Mouse (Mus musculus) brain, embryonic 18.5 days (tissue): ENCODE results near the gene Mms19.

Source experiments
- DNase-seq: peaks from one replicate; pipeline ENCODE4 v3.0.0-alpha.2; 2012; ENCODE audit warnings: low read depth, low spot score

Mms19 gene

GRCm38 (mm10) chr19:41980819-41981594, at the start of gene Mms19:
Gene Mms19, minus strand, starts transcription at chr19:41981157.
- peak; percentile 96 for DNase-seq

GRCm38 (mm10) chr19:42026158-42026557, 45.2 kb upstream of the Mms19 start:
- no peak for DNase-seq

DNA sequence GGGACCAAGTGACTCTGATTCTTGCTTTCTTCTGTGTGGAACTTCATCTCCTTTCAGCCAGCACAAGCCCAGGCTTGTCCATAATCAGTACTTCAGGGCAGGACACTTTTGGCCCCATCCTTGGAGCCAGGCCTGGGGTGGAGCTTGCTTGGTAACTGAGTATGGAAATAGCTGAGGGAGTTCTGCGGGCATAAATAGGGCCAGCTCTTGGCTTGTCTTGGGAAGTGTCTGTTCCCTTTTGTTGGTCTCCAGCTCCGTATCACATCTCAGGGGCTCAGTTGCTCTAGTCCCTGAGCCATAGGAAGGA, 41.5 kb upstream of the Mms19 start:
- no peak for DNase-seq

DNA sequence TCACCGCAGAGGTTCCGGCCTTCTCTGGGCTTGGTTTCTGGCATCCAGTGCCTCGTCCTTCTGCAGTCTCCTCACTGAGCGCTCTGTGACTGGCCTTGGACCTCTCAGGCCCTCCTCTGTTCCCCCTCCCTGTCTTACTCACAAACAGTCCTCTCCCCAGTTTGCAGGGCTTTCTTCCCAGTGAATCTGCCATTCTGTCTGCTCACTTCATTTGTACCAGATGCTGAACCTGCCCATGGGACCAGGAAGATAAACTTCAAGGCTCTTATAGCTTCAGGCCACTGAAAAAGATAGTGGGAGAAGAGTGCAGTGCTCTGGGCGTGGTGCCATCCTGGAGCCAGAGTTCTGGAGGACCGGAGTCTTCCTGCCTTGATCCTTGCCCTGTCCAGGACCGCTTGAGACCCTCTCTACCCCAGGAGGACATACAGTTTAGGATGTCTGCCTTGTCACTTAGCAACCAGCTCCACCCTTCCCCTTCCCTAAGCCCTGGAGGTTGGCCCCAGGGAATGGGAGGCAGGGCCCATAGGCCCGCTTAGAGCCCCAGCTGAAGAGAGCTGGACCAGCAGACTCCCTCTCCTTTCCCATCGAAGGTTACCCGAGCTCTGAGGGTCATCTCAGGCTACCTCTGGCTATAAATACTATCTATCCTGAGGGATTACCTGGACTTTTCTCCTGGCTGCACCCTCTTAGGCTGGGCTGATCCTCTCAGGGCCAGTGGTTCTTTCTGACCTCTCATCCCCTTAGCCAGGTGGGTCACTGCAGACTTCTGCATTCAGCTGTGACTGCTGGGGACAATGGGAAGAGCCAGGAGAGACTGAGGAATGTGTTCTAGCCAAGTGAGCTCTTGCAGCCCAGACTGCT, 41.0 kb upstream of the Mms19 start:
- no peak for DNase-seq

GRCm38 (mm10) chr19:42019011-42019522, 38.1 kb upstream of the Mms19 start:
- DNase-seq = no peak

- no peak for DNase-seq
Observed at GRCm38 (mm10) chr19:42017399-42018247, 36.7 kb upstream of the Mms19 start.

GRCm38 (mm10) chr19:42016840-42017239, 35.9 kb upstream of the Mms19 start:
- DNase-seq = no peak

DNA sequence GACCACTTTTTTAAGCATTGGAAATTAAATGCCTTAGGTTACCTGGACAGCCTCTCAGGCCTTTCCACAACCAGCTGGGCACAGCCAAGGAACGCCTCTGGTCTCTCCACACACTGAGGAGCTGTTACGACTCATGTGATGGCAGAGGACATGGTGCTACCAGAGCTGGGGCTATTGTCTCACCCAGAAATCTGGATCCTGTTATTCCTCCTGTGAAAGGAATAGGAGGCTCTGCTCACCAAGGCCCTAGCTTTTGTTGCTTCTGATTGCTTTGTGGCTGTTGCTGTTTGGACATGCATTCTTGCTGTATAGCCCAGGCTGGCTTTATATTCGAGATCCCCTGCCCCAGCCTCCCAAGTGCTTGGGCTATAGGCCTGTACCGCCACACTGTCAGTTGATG, 35.3 kb upstream of the Mms19 start:
- DNase-seq = no peak

DNA sequence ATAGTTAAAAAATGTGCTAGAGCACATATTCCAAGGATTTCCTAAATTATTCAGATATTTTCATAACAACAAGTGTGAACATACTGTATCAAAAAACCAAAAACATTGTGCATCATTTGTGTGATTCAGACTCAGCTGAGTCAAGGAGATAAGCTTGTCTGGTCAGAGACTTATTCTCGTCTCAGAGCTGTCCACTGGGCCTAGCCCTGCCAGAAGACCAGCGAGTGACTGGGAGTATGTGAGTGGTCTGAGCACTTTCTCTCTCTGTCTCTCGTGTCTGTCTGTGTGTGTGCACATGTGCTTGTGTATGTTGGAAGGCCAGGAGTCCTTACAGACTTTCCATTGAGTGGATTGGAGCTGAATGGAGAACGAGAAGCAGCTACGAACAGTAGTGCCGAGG, 34.0 kb upstream of the Mms19 start:
- DNase-seq = no peak

DNA sequence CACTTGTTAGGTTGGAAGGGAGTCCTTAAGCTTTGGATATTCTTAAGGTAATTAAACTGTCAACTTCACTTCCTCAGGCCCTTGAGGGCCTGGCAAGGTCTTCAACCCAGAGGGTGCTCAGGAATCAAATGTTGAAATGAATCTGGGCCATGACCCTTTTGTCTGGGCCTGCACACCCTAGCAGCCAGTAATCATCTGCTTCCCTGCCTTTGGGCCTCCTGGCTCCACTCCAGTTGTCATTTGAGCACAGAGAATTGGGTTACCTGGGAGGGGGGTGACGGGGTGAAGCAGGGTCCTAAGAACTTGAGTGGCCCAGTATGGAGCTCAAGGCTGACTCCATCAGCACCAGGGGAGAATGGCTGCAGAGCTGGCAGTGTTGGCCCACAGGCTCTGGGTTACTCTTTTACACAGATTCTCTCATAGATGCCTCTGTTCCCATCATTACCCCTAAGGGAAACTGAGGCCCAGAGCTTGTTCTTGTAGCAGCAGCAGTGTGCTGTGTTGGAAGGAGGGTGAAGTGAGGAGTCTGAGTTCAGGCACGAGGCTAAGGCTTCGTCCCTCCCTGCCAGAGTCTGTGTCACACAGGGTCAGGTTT, 33.4 kb upstream of the Mms19 start:
- DNase-seq = no peak

- no peak for DNase-seq
Observed at GRCm38 (mm10) chr19:42011123-42011522, 30.2 kb upstream of the Mms19 start.

GRCm38 (mm10) chr19:42010436-42010835, 29.5 kb upstream of the Mms19 start:
- no peak for DNase-seq

DNA sequence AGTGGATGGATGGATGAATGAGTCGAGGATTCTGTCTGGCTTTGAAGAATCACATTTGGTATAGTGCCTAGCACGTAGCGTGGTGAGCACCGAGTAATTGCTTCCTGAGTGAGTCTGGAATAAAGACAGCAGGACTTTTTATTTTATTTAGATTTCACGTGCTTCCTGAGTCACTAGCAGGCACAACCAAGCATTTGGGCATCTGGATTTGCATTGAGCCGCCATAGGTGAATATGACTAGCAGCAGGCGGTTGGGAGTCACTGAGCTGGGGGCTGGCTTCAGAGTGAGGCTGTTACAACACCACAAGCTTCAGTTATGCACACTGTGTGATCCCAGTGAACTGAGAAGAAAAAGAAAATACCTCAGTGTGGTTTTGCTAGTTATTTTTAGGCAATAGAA, 28.1 kb upstream of the Mms19 start:
- no peak for DNase-seq

GRCm38 (mm10) chr19:42008586-42008985, 27.6 kb upstream of the Mms19 start:
- DNase-seq = no peak

GRCm38 (mm10) chr19:42006568-42006967, 25.6 kb upstream of the Mms19 start:
- no peak for DNase-seq

DNA sequence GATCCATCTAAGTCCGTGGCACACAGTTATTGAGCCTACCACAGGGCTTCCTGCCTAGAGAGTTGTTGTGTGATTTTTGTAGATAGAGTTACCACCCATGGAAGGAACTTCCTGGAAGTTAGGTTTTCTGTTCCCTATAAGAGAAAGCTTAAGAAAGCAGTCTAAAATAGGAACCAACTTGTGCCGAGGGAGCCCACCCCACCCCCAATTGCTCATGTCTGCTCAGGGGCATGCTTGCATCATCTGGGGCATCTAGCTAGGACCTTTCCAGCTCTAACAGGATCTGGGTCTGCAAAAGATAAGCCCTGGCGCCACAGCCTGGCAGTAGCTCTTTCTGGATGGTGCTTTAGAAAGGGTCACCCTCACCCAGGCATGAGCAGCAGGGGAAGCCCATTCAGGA, 24.7 kb upstream of the Mms19 start:
- DNase-seq = no peak

DNA sequence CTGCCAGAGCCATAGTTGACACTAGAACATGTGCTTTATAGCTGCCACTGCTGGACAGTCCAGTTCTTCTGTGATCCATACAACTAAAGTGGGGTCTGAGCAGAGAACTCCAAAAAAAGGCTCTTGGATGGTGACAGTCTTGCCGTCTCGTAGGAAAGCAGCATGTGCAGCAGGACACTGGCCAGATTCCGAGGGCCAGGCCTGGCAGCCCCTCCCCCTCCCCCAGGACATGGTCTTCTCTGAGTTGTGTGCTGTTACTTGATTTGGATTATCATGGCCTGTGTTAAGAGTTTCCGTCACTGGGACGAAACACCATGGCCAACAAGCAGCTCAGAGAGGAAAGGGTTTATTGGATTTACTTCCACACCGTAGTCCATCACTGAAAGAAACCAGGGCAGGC, 23.3 kb upstream of the Mms19 start:
- DNase-seq = no peak

DNA sequence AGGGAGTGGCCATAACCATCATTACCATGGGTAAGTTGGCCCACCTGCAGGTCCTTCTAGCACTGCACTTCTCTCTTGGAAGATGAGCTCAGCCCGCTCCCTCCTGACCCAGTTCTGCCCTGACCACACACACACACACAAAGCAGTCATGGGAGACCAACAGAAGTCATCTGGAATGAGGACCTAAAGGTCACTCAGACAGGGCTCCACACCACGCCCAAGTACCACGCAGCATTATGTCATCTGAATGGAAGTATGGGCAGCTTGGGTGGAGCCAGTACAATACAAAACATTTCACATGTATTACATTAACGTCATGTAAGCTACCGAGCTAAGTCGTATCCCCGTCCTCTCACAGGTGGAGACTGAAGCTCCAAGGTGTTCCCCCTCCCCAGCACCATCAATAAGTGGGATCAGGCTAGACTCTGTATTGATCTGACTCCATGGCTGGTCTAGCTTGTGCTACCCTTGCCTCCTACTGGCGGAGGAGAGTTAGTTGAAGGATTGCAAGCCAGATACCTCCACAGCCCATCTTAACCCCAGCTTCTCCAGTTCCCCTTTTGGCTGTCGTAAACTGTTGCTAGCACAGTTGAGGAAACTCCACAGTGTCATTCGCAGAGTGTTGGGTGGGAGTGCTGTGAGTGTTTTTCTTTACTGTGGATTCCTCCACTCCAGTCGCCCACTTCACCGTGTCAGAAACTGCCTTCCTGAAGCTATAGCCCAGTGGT, 20.5 kb upstream of the Mms19 start:
- no peak for DNase-seq

GRCm38 (mm10) chr19:42000446-42000958, 19.5 kb upstream of the Mms19 start:
- DNase-seq = no peak

GRCm38 (mm10) chr19:41999688-42000283, 18.8 kb upstream of the Mms19 start:
- no peak for DNase-seq
